Mouse (Mus musculus): ENCODE measurements at regions not wholly inside any gene's neighbourhood (a gene's known extent, or its start where the extent isn't known, plus 50 kb on each side); places are given as distances from the start of the nearest gene placed in this dataset.
"Not testable (repeated sequence)": the region's sequence is repeated elsewhere in the genome, so short reads cannot be mapped to it uniquely, and the experiment has no call there.

DNA sequence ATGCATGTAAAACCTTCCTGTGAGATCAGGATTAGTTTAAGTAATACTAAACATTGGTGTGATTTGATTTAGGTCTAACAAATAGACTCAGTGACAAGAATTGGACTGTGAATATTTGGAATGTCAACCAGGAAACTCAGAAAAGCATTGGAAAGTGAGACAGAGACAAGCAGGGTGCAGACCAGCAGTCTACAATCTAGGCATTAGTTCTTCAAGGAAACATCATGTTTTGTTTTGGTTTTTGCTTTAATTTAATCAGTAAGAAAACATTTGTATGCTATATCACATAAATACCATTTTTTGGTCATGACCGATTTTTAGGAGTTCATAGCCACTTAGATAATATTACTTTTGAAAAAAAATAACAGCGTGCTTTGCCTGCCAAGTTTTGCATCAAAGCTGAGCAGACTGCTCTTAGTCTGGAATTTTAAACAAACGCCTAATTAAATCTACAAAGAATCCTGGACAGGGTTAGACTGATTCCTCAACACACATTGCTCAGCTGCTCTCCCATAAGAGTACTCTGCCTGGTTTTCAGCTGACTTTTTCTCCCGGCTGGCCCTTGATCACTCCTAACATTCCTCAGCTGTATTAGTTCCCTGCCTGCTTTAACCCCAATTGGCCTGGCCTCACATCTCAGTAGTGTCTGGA, 396.5 kb upstream of the Kcnh7 start:
- Histone ChIP-seq H3K9me3 (ENCODE audit: control insufficient read depth, low read length) (no peaks in the 10 kb centered on the region), H3K4me2 (ENCODE audit: low read depth) (no peak overlapping the region), H3K27me3 (ENCODE audit: control insufficient read depth, insufficient read depth, low read length) (no peaks in the 10 kb centered on the region), H3K27ac (no peak overlapping the region), H3K4me3 (ENCODE audit: insufficient read depth in 1 of 2, low read depth in 2 of 2, low read length in 2 of 2) (no peak overlapping the region), H3K4me1 (replicated peaks; ENCODE audit: control insufficient read depth in 2 of 2, insufficient read depth in 2 of 2, low read length in 1 of 2) (no peaks in the 10 kb centered on the region), H3K9ac (replicated peaks) (no peak overlapping the region), H3K36me3 (replicated peaks; ENCODE audit: control insufficient read depth, insufficient read depth, low read depth) (no peaks in the 10 kb centered on the region)
- DNase-seq (ENCODE audit: low read depth in 3 of 3, low spot score in 3 of 3), result no peak
- 57% methylated on average over 4 of the region's 4 CpGs for WGBS (ENCODE audit: insufficient replicate concordance)
- TF ChIP-seq CTCF (IDR thresholded peaks at IDR 0.05; ENCODE audit: low read depth) (no peak), EP300 (IDR thresholded peaks at IDR 0.05; ENCODE audit: low read depth) (no peak)
- no peak for ATAC-seq (ENCODE audit: insufficient read depth)

DNA sequence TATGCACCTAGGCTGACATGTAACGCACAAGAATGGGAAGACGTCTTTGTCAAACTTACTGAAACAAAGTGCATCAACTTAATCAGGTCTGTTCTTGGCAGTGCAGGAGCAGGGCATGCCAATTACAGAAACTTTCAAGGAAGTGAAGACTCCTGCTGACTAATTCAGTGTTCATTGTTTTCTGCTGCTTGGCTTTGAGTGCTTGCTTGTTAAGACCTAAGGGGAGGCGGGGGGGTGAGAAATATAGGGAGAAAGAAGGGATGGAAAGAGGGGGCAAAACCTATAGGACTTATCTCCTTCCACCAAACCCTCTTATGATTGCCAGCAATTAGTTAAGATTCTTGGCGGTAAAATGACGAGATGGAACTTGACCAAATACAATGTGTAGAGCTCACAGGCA, 391.1 kb upstream of the Kcnh7 start:
- TF ChIP-seq CTCF (IDR thresholded peaks at IDR 0.05; ENCODE audit: low read depth), result no peak
- Histone ChIP-seq H3K27me3 (ENCODE audit: control insufficient read depth, insufficient read depth, low read length) (no peaks in the 10 kb centered on the region), H3K4me3 (ENCODE audit: insufficient read depth in 1 of 2, low read depth in 2 of 2, low read length in 2 of 2) (no peak overlapping the region), H3K4me1 (replicated peaks; ENCODE audit: control insufficient read depth in 2 of 2, insufficient read depth in 2 of 2, low read length in 1 of 2) (no peaks in the 10 kb centered on the region), H3K9me3 (ENCODE audit: control insufficient read depth, low read length) (no peaks in the 10 kb centered on the region), H3K36me3 (replicated peaks; ENCODE audit: control insufficient read depth, insufficient read depth, low read depth) (no peaks in the 10 kb centered on the region), H3K4me2 (ENCODE audit: low read depth) (no peak overlapping the region), H3K9ac (replicated peaks) (no peak overlapping the region), H3K27ac (no peak overlapping the region)
- ATAC-seq (ENCODE audit: insufficient read depth) (no peak), DNase-seq (ENCODE audit: low read depth in 3 of 3, low spot score in 3 of 3) (no peak)
- WGBS (ENCODE audit: insufficient replicate concordance), result 62% methylated on average over 5 of the region's 5 CpGs

DNA sequence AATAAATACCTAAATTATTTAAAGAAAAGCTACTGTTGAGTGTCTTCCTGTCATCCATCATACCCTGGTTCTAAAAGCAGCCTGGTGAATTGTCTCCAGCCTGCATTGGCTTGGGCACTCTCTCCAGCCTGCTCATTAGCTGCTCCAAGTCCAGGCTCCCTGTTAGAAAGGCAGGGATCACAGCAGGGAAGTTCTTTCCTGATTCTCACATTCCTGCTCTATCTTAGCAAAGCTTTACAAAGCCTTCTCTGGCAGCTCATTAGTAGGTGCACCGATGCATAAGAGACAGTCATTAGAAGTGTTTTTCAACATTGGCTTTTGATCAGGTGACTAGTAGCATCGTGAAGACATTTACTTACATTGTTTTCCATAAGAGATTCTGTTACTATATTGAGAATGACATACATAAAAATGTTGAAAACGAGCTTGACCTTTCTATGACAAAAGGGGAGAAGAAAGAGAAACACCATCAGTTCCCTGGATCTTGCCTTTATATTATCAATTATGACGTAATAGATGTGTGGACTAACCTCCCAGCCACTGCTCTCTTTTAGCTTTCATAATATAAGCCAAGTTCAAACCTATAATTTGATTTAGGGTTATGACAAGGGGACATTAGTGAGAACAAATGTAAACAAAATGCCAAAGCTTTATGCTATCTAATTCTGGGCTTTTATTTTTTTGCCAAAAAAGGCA, 390.1 kb upstream of the Kcnh7 start:
- 24% methylated on average over 4 of the region's 4 CpGs for WGBS (ENCODE audit: insufficient replicate concordance)
- H3K9me3 ChIP-seq (ENCODE audit: control insufficient read depth, low read length), result no peaks in the 10 kb centered on the region
- no peak overlapping the region for H3K9ac ChIP-seq (replicated peaks)
- H3K4me2 ChIP-seq (ENCODE audit: low read depth), result no peak overlapping the region
- TF ChIP-seq EP300 (IDR thresholded peaks at IDR 0.05; ENCODE audit: low read depth) (no peak), CTCF (IDR thresholded peaks at IDR 0.05; ENCODE audit: low read depth) (no peak)
- no peak overlapping the region for H3K4me3 ChIP-seq (ENCODE audit: insufficient read depth in 1 of 2, low read depth in 2 of 2, low read length in 2 of 2)
- ATAC-seq (ENCODE audit: insufficient read depth), result no peak
- H3K36me3 ChIP-seq (replicated peaks; ENCODE audit: control insufficient read depth, insufficient read depth, low read depth), result no peaks in the 10 kb centered on the region
- H3K27me3 ChIP-seq (ENCODE audit: control insufficient read depth, insufficient read depth, low read length), result no peaks in the 10 kb centered on the region
- no peak for DNase-seq (ENCODE audit: low read depth in 3 of 3, low spot score in 3 of 3)
- no peaks in the 10 kb centered on the region for H3K4me1 ChIP-seq (replicated peaks; ENCODE audit: control insufficient read depth in 2 of 2, insufficient read depth in 2 of 2, low read length in 1 of 2)
- H3K27ac ChIP-seq, result no peak overlapping the region

DNA sequence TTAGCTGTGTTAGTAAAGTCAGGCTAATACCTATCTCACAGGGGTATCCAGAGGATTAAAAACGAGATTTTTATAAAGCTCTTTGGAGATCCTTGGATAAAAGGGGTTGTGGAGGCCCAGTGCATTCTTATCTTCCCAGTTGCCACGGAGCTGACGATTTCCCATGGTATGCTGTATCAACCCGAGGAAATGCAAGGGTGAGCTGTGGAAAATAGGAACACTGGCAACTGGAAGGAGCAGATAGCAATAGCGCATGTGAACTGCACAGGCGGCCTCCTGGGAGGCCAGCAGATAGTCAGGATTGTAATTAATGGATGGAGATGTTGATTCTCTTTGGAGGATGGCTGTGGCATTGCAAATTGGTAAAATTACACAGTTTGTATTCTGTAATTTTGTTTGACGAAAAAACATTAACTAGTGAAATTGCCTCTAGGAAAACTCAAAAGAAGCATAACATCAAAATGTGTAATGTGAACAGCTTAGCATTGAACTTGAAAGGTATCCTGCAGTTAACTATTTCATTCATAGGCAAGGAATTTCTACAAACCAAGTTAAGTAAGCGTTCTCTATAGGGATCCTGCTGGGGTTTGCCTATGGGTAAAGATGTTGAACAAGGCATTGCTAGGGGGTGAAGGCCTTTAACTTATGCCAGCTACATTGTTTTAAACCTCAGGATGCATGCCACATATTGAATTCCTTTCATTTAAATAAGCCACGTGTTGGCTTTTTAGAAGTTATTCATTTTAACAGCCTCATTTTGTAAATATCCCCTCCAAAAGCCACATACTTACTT, 389.1 kb upstream of the Kcnh7 start:
- H3K27me3 ChIP-seq (ENCODE audit: control insufficient read depth, insufficient read depth, low read length), result no peaks in the 10 kb centered on the region
- no peaks in the 10 kb centered on the region for H3K36me3 ChIP-seq (replicated peaks; ENCODE audit: control insufficient read depth, insufficient read depth, low read depth)
- no peaks in the 10 kb centered on the region for H3K4me1 ChIP-seq (replicated peaks; ENCODE audit: control insufficient read depth in 2 of 2, insufficient read depth in 2 of 2, low read length in 1 of 2)
- H3K4me3 ChIP-seq (ENCODE audit: insufficient read depth in 1 of 2, low read depth in 2 of 2, low read length in 2 of 2), result no peak overlapping the region
- WGBS (ENCODE audit: insufficient replicate concordance), result 35% methylated on average over 9 of the region's 9 CpGs
- H3K9me3 ChIP-seq (ENCODE audit: control insufficient read depth, low read length), result no peaks in the 10 kb centered on the region
- H3K9ac ChIP-seq (replicated peaks), result no peak overlapping the region
- H3K4me2 ChIP-seq (ENCODE audit: low read depth), result no peak overlapping the region
- TF ChIP-seq CTCF (IDR thresholded peaks at IDR 0.05; ENCODE audit: low read depth), result no peak
- no peak for TF ChIP-seq EP300 (IDR thresholded peaks at IDR 0.05; ENCODE audit: low read depth)
- ATAC-seq (ENCODE audit: insufficient read depth), result no peak
- no peak overlapping the region for H3K27ac ChIP-seq
- DNase-seq (ENCODE audit: low read depth in 3 of 3, low spot score in 3 of 3), result no peak

DNA sequence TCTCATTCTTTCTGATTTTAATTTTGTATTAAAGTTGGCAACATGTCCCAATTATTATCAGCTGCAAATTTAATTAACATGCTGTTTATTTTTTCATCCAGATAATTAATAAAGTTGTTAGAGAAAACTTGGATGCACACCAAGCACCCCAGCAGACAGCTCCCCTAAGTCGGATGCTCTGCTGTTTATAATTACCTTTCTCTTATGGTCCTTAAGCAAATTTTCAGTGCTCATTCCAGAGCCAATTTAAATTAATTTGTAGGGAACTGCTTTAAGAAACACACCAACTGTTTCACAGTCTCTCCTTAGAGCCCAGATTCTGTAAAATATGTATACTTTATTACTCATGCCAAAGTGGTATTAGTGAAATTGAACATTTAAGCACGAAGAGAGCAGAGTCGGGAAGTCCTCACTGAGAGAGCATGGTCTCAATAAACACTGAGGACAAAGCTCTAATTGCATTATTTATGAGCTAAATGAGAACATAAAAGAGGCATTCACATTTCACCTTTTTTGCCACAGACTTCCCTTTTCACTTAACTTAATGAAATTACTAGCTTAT, 372.9 kb upstream of the Kcnh7 start:
- WGBS (ENCODE audit: insufficient replicate concordance), result 72% methylated on average over 3 of the region's 3 CpGs
- H3K27me3 ChIP-seq (ENCODE audit: control insufficient read depth, insufficient read depth, low read length), result no peaks in the 10 kb centered on the region
- no peaks in the 10 kb centered on the region for H3K9me3 ChIP-seq (ENCODE audit: control insufficient read depth, low read length)
- ATAC-seq (ENCODE audit: insufficient read depth), result no peak
- H3K4me3 ChIP-seq (ENCODE audit: insufficient read depth in 1 of 2, low read depth in 2 of 2, low read length in 2 of 2), result no peak overlapping the region
- H3K36me3 ChIP-seq (replicated peaks; ENCODE audit: control insufficient read depth, insufficient read depth, low read depth), result no peaks in the 10 kb centered on the region
- no peak overlapping the region for H3K27ac ChIP-seq
- H3K4me2 ChIP-seq (ENCODE audit: low read depth), result no peak overlapping the region
- H3K4me1 ChIP-seq (replicated peaks; ENCODE audit: control insufficient read depth in 2 of 2, insufficient read depth in 2 of 2, low read length in 1 of 2), result no peaks in the 10 kb centered on the region
- no peak overlapping the region for H3K9ac ChIP-seq (replicated peaks)
- DNase-seq (ENCODE audit: low read depth in 3 of 3, low spot score in 3 of 3), result no peak
- TF ChIP-seq EP300 (IDR thresholded peaks at IDR 0.05; ENCODE audit: low read depth) (no peak), CTCF (IDR thresholded peaks at IDR 0.05; ENCODE audit: low read depth) (no peak)

DNA sequence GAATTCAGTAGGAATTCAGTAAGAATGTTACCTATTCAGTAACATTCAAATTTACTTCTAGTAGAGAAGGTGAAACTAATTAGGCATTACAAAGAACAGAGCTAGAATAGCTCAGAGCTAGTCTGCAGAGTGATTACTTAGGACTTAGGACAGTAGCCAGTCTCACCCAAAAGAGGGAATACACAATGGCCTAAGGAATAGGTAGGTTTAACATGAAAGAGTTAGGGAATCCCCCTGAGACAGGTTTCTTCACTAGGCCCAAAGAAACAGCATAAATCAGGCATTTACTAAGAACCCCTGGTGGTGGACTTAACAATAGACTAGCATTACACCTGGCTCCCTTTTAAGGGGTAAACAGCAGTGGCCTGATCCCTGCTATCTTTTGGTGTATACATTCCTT, 357.7 kb upstream of the Kcnh7 start:
- not testable (repeated sequence) for DNase-seq (ENCODE audit: low read depth in 3 of 3, low spot score in 3 of 3); H3K27me3 ChIP-seq (ENCODE audit: control insufficient read depth, insufficient read depth, low read length); H3K4me2 ChIP-seq (ENCODE audit: low read depth); H3K9ac ChIP-seq (replicated peaks); H3K9me3 ChIP-seq (ENCODE audit: control insufficient read depth, low read length); H3K4me3 ChIP-seq (ENCODE audit: insufficient read depth in 1 of 2, low read depth in 2 of 2, low read length in 2 of 2); H3K27ac ChIP-seq; H3K4me1 ChIP-seq (replicated peaks; ENCODE audit: control insufficient read depth in 2 of 2, insufficient read depth in 2 of 2, low read length in 1 of 2); H3K36me3 ChIP-seq (replicated peaks; ENCODE audit: control insufficient read depth, insufficient read depth, low read depth); ATAC-seq (ENCODE audit: insufficient read depth)
